Mouse (Mus musculus) MEL (cell line): ENCODE measurements around the gene Fam199x. TPM values are rescaled to one million over a fixed set of nuclear protein-coding genes. Genes with fewer than 3 reads are reported as not detected.

Source experiments
- DNase-seq: peaks from one replicate; pipeline ENCODE4 v3.0.0; 2011; ENCODE audit warnings: low read depth, low spot score
- H3K27ac ChIP-seq: 2 replicates; pipeline ENCODE4 v1.5.1; 2012; ENCODE audit warnings: low read depth, mild to moderate bottlenecking, control low read depth, low read length, moderate library complexity; ENCODE audit not compliant: control insufficient read depth
- H3K27me3 ChIP-seq, 2 experiments: fragments of 150-350 bp in 1 of 2; sonication (generic) in 1 of 2; 2 replicates each; pipeline ENCODE4 v1.6.1; 2012; ENCODE audit warnings: low read length in 2 of 2, mild to moderate bottlenecking in 2 of 2, improper control_type of control experiment in 1 of 2, moderate library complexity in 1 of 2; ENCODE audit not compliant: insufficient read depth in 2 of 2, control insufficient read depth in 1 of 2
- H3K36me3 ChIP-seq, 2 experiments: 2 replicates each; pipeline ENCODE4 v1.6.1; 2012 to 2014; ENCODE audit warnings: low read length in 2 of 2, improper control_type of control experiment in 1 of 2, inconsistent platforms in 1 of 2, mild to moderate bottlenecking in 1 of 2; ENCODE audit not compliant: insufficient read depth in 2 of 2, control insufficient read depth in 1 of 2
- H3K4me1 ChIP-seq, 2 experiments: fragments of 150-350 bp in 1 of 2; sonication (generic) in 1 of 2; 2 replicates each; pipeline ENCODE4 v1.6.1; 2012; ENCODE audit warnings: low read length in 2 of 2, improper control_type of control experiment in 1 of 2, mild to moderate bottlenecking in 1 of 2; ENCODE audit not compliant: insufficient read depth in 2 of 2, control insufficient read depth in 1 of 2
- H3K4me3 ChIP-seq, 2 experiments: fragments of 150-350 bp in 1 of 2; sonication (generic) in 1 of 2; 2 replicates each; pipeline ENCODE4 v1.5.1; 2012; ENCODE audit warnings: low read depth in 2 of 2, low read length in 2 of 2, mild to moderate bottlenecking in 2 of 2, moderate library complexity in 2 of 2, control low read depth in 1 of 2, improper control_type of control experiment in 1 of 2; ENCODE audit not compliant: control insufficient read depth in 1 of 2, insufficient read depth in 1 of 2
- H3K79me2 ChIP-seq: 2 replicates; pipeline ENCODE4 v1.6.1; 2012; ENCODE audit warnings: mild to moderate bottlenecking, low read length, moderate library complexity; ENCODE audit not compliant: control insufficient read depth, poor library complexity, insufficient read depth
- H3K9ac ChIP-seq: 2 replicates; pipeline ENCODE4 v1.6.1; 2012; ENCODE audit warnings: low read depth, mild to moderate bottlenecking, control low read depth, low read length, moderate library complexity; ENCODE audit not compliant: control insufficient read depth, poor library complexity, severe bottlenecking
- H3K9me3 ChIP-seq: fragments of 150-350 bp; sonication (generic); replicated peaks from 2 replicates; pipeline ENCODE4 v1.6.1; 2012; ENCODE audit warnings: mild to moderate bottlenecking, low read length, improper control_type of control experiment, moderate library complexity; ENCODE audit not compliant: insufficient read depth
- BHLHE40 ChIP-seq: IDR thresholded peaks from 2 replicates; pipeline ENCODE4 v1.6.1; 2012; ENCODE audit warnings: low read depth, mild to moderate bottlenecking, inconsistent platforms, low read length, improper control_type of control experiment, borderline replicate concordance
- CTCF ChIP-seq, 3 experiments: IDR thresholded peaks in 2 of 3; conservative IDR thresholded peaks in 1 of 3; 2 replicates each; pipeline ENCODE4 v1.5.1; 2011 to 2012; ENCODE audit warnings: low read length in 3 of 3, low read depth in 2 of 3, mild to moderate bottlenecking in 2 of 3, improper control_type of control experiment in 1 of 3, inconsistent platforms in 1 of 3, mixed read lengths in 1 of 3, moderate library complexity in 1 of 3; ENCODE audit not compliant: control insufficient read depth in 1 of 3, insufficient read depth in 1 of 3, poor library complexity in 1 of 3, severe bottlenecking in 1 of 3
- ETS1 ChIP-seq: IDR thresholded peaks from 2 replicates; pipeline ENCODE4 v1.6.1; 2012; ENCODE audit warnings: low read depth, mild to moderate bottlenecking, inconsistent platforms, low read length, improper control_type of control experiment, moderate library complexity
- GATA1 ChIP-seq: IDR thresholded peaks from 2 replicates; pipeline ENCODE4 v1.6.1; 2011; ENCODE audit warnings: low read depth, low read length, improper control_type of control experiment
- JUND ChIP-seq: IDR thresholded peaks from 2 replicates; pipeline ENCODE4 v1.6.1; 2011; ENCODE audit warnings: low read depth, mild to moderate bottlenecking, improper control_type of control experiment, low read length
- MAFK ChIP-seq: IDR thresholded peaks from 2 replicates; pipeline ENCODE4 v1.6.1; 2011; ENCODE audit warnings: low read depth, mild to moderate bottlenecking, low read length, improper control_type of control experiment, borderline replicate concordance
- NELFE ChIP-seq: IDR thresholded peaks from 2 replicates; pipeline ENCODE4 v1.6.1; 2011; ENCODE audit warnings: low read depth, low read length, improper control_type of control experiment
- NRF1 ChIP-seq: IDR thresholded peaks from 2 replicates; pipeline ENCODE4 v1.6.1; 2014; ENCODE audit warnings: low read depth, mild to moderate bottlenecking, inconsistent platforms, low read length, improper control_type of control experiment, moderate library complexity; ENCODE audit not compliant: poor library complexity, insufficient read depth, severe bottlenecking
- POLR2AphosphoS2 ChIP-seq: IDR thresholded peaks from 2 replicates; pipeline ENCODE4 v1.6.1; 2011; ENCODE audit warnings: low read length, improper control_type of control experiment
- RCOR1 ChIP-seq: IDR thresholded peaks from 2 replicates; pipeline ENCODE4 v1.6.1; 2012; ENCODE audit warnings: low read depth, mild to moderate bottlenecking, inconsistent platforms, low read length, improper control_type of control experiment
- TAL1 ChIP-seq: IDR thresholded peaks from 2 replicates; pipeline ENCODE4 v1.6.1; 2012; ENCODE audit warnings: mild to moderate bottlenecking, inconsistent platforms, low read length, moderate library complexity, mixed read lengths
- TBP ChIP-seq: IDR thresholded peaks from 2 replicates; pipeline ENCODE4 v1.8.0; 2011; ENCODE audit warnings: low read depth, low read length, improper control_type of control experiment
- ZC3H11A ChIP-seq: IDR thresholded peaks from 2 replicates; pipeline ENCODE4 v1.6.1; 2012; ENCODE audit warnings: low read depth, mild to moderate bottlenecking, inconsistent platforms, low read length, improper control_type of control experiment
- polyA plus RNA-seq, 2 experiments: library from polyadenylated mRNA; stranded (reverse) in 1 of 2; unstranded in 1 of 2; fragments of >175 nt in 1 of 2; fragments of >200 nt in 1 of 2; gene quantifications; 2 replicates each; pipeline versions ENCODE4 v1.2.1 to v1.2.4; 2012; ENCODE audit warnings: low replicate concordance in 2 of 2, low read depth in 1 of 2; ENCODE audit not compliant: insufficient read length in 2 of 2, insufficient read depth in 1 of 2, missing spikeins in 1 of 2
- total RNA-seq: library from RNA; depleted of rRNA; stranded (reverse); fragments of 300-350 nt; gene quantifications from 2 replicates; pipeline ENCODE4 v1.2.3, GENCODE M21; 2012; rRNA removed

The Fam199x gene
- total and polyA plus RNA-seq, 3 experiments, result 5.9 to 10.4 TPM; not detected in 1

DNA sequence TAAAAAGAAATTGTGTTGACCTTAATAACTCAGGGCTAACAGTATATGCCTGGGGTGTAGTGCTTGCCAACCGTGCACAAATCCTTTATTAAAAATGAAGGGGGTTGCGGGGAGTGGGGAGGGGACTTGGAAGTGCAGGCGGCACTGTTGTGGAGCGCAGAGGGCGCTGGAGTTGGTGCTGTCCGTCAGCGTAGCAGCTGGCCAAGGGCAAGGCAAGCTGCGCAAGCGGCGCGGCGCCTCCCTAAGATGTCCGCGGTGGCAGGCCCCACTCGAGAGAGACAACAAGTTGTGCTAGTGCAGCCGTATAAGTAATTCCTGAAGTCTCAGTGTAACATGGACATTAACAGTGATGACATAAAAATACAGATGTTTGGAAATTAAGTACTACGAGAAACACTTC, 78.1 kb downstream of the Fam199x start:
- Histone ChIP-seq H3K79me2 (no peaks in the 10 kb centered on the region), H3K27ac (no peak overlapping the region), H3K9me3 (no peaks in the 10 kb centered on the region), H3K4me1 (no peaks in the 10 kb centered on the region), H3K9ac (no peak overlapping the region), H3K4me3 (no peak overlapping the region), H3K27me3 (no peaks in the 10 kb centered on the region; a peak in 1 of 4 replicates), H3K36me3 (no peaks in the 10 kb centered on the region)
- TF ChIP-seq TAL1, result no peak
- no peak for TF ChIP-seq MAFK
- no peak for TF ChIP-seq ZC3H11A
- TF ChIP-seq BHLHE40, result no peak
- TF ChIP-seq JUND, result no peak
- TF ChIP-seq NRF1, result no peak
- TF ChIP-seq GATA1, result no peak
- no peak for TF ChIP-seq ETS1
- TF ChIP-seq CTCF (IDR thresholded peaks at IDR 0.05 in 2 of 3, conservative IDR thresholded peaks at IDR 0.05 in 1 of 3; ENCODE audit: control insufficient read depth in 1 of 3, insufficient read depth in 1 of 3, low read depth in 2 of 3, low read length in 3 of 3, poor library complexity in 1 of 3, severe bottlenecking in 1 of 3), result no peak
- TF ChIP-seq TBP, result no peak
- TF ChIP-seq NELFE, result no peak
- no peak for TF ChIP-seq POLR2AphosphoS2
- no peak for TF ChIP-seq RCOR1
- no peak for DNase-seq

Other genes starting within 250 kb of the Fam199x start
- 1.0 and 1.2 TPM in 2 replicates for gene Plp1, start 226.9 kb upstream of the Fam199x start, total RNA-seq
- gene Plp1, start 226.9 kb upstream of the Fam199x start, polyA plus RNA-seq, result 10 to 100 TPM in 1 of 2 experiments, 1 to 10 TPM in 1; 2.5 to 30.8 TPM
- not detected in 2 replicates for gene Rab9b, start 180.8 kb upstream of the Fam199x start, total RNA-seq
- gene Rab9b, start 180.8 kb upstream of the Fam199x start, polyA plus RNA-seq, result not detected
- gene H2bfm, start 122.3 kb upstream of the Fam199x start, total RNA-seq, result not detected in 2 replicates
- gene H2bfm, start 122.3 kb upstream of the Fam199x start, polyA plus RNA-seq, result not detected
- gene Tmsb15b2, start 74.1 kb upstream of the Fam199x start, total RNA-seq, result not detected in 2 replicates
- gene Tmsb15b2, start 74.1 kb upstream of the Fam199x start, polyA plus RNA-seq, result not detected
- not detected in 2 replicates for gene Tmsb15l, start 72.7 kb upstream of the Fam199x start, total RNA-seq
- gene Tmsb15l, start 72.7 kb upstream of the Fam199x start, polyA plus RNA-seq, result not detected
- gene Tmsb15b1, start 72.7 kb upstream of the Fam199x start, total RNA-seq, result not detected in 2 replicates
- gene Tmsb15b1, start 72.7 kb upstream of the Fam199x start, polyA plus RNA-seq, result not detected
- gene Zcchc18, start 56.4 kb upstream of the Fam199x start, total RNA-seq, result 0.04 TPM in 1 of 2 replicates, not detected in the other
- gene Zcchc18, start 56.4 kb upstream of the Fam199x start, polyA plus RNA-seq, result under 1 TPM in 1 of 2 experiments, not detected in 1; 0.61 TPM
- gene Slc25a53, start 11.3 kb upstream of the Fam199x start, total RNA-seq, result 4.2 and 5.1 TPM in 2 replicates
- gene Slc25a53, start 11.3 kb upstream of the Fam199x start, polyA plus RNA-seq, result 1 to 10 TPM in 1 of 2 experiments, not detected in 1; 8.6 TPM
- gene Esx1, start 72.5 kb downstream of the Fam199x start, total RNA-seq, result not detected in 2 replicates
- not detected for gene Esx1, start 72.5 kb downstream of the Fam199x start, polyA plus RNA-seq